Mouse (Mus musculus): ENCODE measurements at regions not wholly inside any gene's neighbourhood (a gene's known extent, or its start where the extent isn't known, plus 50 kb on each side); places are given as distances from the start of the nearest gene placed in this dataset.

GRCm38 (mm10) chr19:54971440-54972211 lies 155.4 kb downstream of the Gpam start:
- Histone ChIP-seq H3K4me1 (ENCODE audit: control insufficient read depth in 2 of 2, insufficient read depth in 2 of 2, low read length in 2 of 2, poor library complexity in 1 of 2) (no peaks in the 10 kb centered on the region), H3K36me3 (ENCODE audit: control insufficient read depth, insufficient read depth, low read length, poor library complexity, severe bottlenecking) (no peaks in the 10 kb centered on the region), H3K27ac (ENCODE audit: insufficient read depth, low read depth, low read length, poor library complexity, severe bottlenecking) (no peak overlapping the region), H3K9ac (ENCODE audit: insufficient read depth, low read depth, low read length, poor library complexity, severe bottlenecking) (no peak overlapping the region), H3K4me3 (ENCODE audit: insufficient read depth in 1 of 2, low read depth in 1 of 2, low read length in 2 of 2, poor library complexity in 1 of 2, severe bottlenecking in 1 of 2) (no peak overlapping the region), H3K9me3 (ENCODE audit: control insufficient read depth, insufficient read depth, low read depth, low read length) (no peaks in the 10 kb centered on the region)
- in situ Hi-C loops (cut with MboI; ENCODE audit: low sequenced_read_pairs in 2 of 2, unreplicated experiment in 2 of 2) = no loop called here
- DNase-seq (ENCODE audit: low read depth, low spot score) = no peak
- TF ChIP-seq ZC3H11A (IDR thresholded peaks at IDR 0.05; ENCODE audit: borderline replicate concordance, low read depth, low read length) (no peak), ZNF384 (IDR thresholded peaks at IDR 0.05; ENCODE audit: low read depth, low read length) (no peak), HCFC1 (IDR thresholded peaks at IDR 0.05; ENCODE audit: borderline replicate concordance, insufficient read depth, low read length) (no peak), MAFK (IDR thresholded peaks at IDR 0.05; ENCODE audit: insufficient read depth, low read depth, low read length) (no peak), CHD2 (IDR thresholded peaks at IDR 0.05; ENCODE audit: low read depth, low read length) (no peak)

GRCm38 (mm10) chr19:54958328-54958727 lies 168.7 kb downstream of the Gpam start:
- H3K9me3 ChIP-seq (ENCODE audit: control insufficient read depth, insufficient read depth, low read depth, low read length) = no peaks in the 10 kb centered on the region
- in situ Hi-C loops (cut with MboI; ENCODE audit: low sequenced_read_pairs in 2 of 2, unreplicated experiment in 2 of 2) = no loop called here
- no peaks in the 10 kb centered on the region for H3K36me3 ChIP-seq (ENCODE audit: control insufficient read depth, insufficient read depth, low read length, poor library complexity, severe bottlenecking)
- no peak overlapping the region for H3K9ac ChIP-seq (ENCODE audit: insufficient read depth, low read depth, low read length, poor library complexity, severe bottlenecking)
- no peak overlapping the region for H3K27ac ChIP-seq (ENCODE audit: insufficient read depth, low read depth, low read length, poor library complexity, severe bottlenecking)
- H3K4me1 ChIP-seq (ENCODE audit: control insufficient read depth in 2 of 2, insufficient read depth in 2 of 2, low read length in 2 of 2, poor library complexity in 1 of 2) = no peaks in the 10 kb centered on the region
- no peak for DNase-seq (ENCODE audit: low read depth, low spot score)
- no peak for TF ChIP-seq ZC3H11A (IDR thresholded peaks at IDR 0.05; ENCODE audit: borderline replicate concordance, low read depth, low read length)
- TF ChIP-seq CHD2 (IDR thresholded peaks at IDR 0.05; ENCODE audit: low read depth, low read length) = no peak
- TF ChIP-seq ZNF384 (IDR thresholded peaks at IDR 0.05; ENCODE audit: low read depth, low read length) = no peak
- TF ChIP-seq MAFK (IDR thresholded peaks at IDR 0.05; ENCODE audit: insufficient read depth, low read depth, low read length) = no peak
- TF ChIP-seq HCFC1 (IDR thresholded peaks at IDR 0.05; ENCODE audit: borderline replicate concordance, insufficient read depth, low read length) = no peak
- H3K4me3 ChIP-seq (ENCODE audit: insufficient read depth in 1 of 2, low read depth in 1 of 2, low read length in 2 of 2, poor library complexity in 1 of 2, severe bottlenecking in 1 of 2) = no peak overlapping the region

- H3K9ac ChIP-seq (ENCODE audit: insufficient read depth, low read depth, low read length, poor library complexity, severe bottlenecking) = no peak overlapping the region
- H3K9me3 ChIP-seq (ENCODE audit: control insufficient read depth, insufficient read depth, low read depth, low read length) = no peaks in the 10 kb centered on the region
- no peak for TF ChIP-seq ZC3H11A (IDR thresholded peaks at IDR 0.05; ENCODE audit: borderline replicate concordance, low read depth, low read length)
- no peak for TF ChIP-seq CHD2 (IDR thresholded peaks at IDR 0.05; ENCODE audit: low read depth, low read length)
- TF ChIP-seq ZNF384 (IDR thresholded peaks at IDR 0.05; ENCODE audit: low read depth, low read length) = no peak
- no peak for TF ChIP-seq MAFK (IDR thresholded peaks at IDR 0.05; ENCODE audit: insufficient read depth, low read depth, low read length)
- no peak for TF ChIP-seq HCFC1 (IDR thresholded peaks at IDR 0.05; ENCODE audit: borderline replicate concordance, insufficient read depth, low read length)
- no peaks in the 10 kb centered on the region for H3K36me3 ChIP-seq (ENCODE audit: control insufficient read depth, insufficient read depth, low read length, poor library complexity, severe bottlenecking)
- H3K4me3 ChIP-seq (ENCODE audit: insufficient read depth in 1 of 2, low read depth in 1 of 2, low read length in 2 of 2, poor library complexity in 1 of 2, severe bottlenecking in 1 of 2) = no peak overlapping the region
- in situ Hi-C loops (cut with MboI; ENCODE audit: low sequenced_read_pairs in 2 of 2, unreplicated experiment in 2 of 2) = no loop called here
- no peaks in the 10 kb centered on the region for H3K4me1 ChIP-seq (ENCODE audit: control insufficient read depth in 2 of 2, insufficient read depth in 2 of 2, low read length in 2 of 2, poor library complexity in 1 of 2)
- no peak for DNase-seq (ENCODE audit: low read depth, low spot score)
- no peak overlapping the region for H3K27ac ChIP-seq (ENCODE audit: insufficient read depth, low read depth, low read length, poor library complexity, severe bottlenecking)
Measured at GRCm38 (mm10) chr19:54955096-54955495, 171.9 kb downstream of the Gpam start.

- H3K4me3 ChIP-seq (ENCODE audit: insufficient read depth in 1 of 2, low read depth in 1 of 2, low read length in 2 of 2, poor library complexity in 1 of 2, severe bottlenecking in 1 of 2) = no peak overlapping the region
- in situ Hi-C loops (cut with MboI; ENCODE audit: low sequenced_read_pairs in 2 of 2, unreplicated experiment in 2 of 2) = no loop called here
Measured at GRCm38 (mm10) chr19:54952546-54952945, 174.5 kb downstream of the Gpam start.

More at GRCm38 (mm10) chr19:54952546-54952945, 174.5 kb downstream of the Gpam start:
- no peaks in the 10 kb centered on the region for H3K9me3 ChIP-seq (ENCODE audit: control insufficient read depth, insufficient read depth, low read depth, low read length)
- H3K27ac ChIP-seq (ENCODE audit: insufficient read depth, low read depth, low read length, poor library complexity, severe bottlenecking) = no peak overlapping the region
- H3K36me3 ChIP-seq (ENCODE audit: control insufficient read depth, insufficient read depth, low read length, poor library complexity, severe bottlenecking) = no peaks in the 10 kb centered on the region
- no peak for DNase-seq (ENCODE audit: low read depth, low spot score)
- H3K9ac ChIP-seq (ENCODE audit: insufficient read depth, low read depth, low read length, poor library complexity, severe bottlenecking) = no peak overlapping the region
- TF ChIP-seq ZNF384 (IDR thresholded peaks at IDR 0.05; ENCODE audit: low read depth, low read length) (no peak), HCFC1 (IDR thresholded peaks at IDR 0.05; ENCODE audit: borderline replicate concordance, insufficient read depth, low read length) (no peak), ZC3H11A (IDR thresholded peaks at IDR 0.05; ENCODE audit: borderline replicate concordance, low read depth, low read length) (no peak), MAFK (IDR thresholded peaks at IDR 0.05; ENCODE audit: insufficient read depth, low read depth, low read length) (no peak), CHD2 (IDR thresholded peaks at IDR 0.05; ENCODE audit: low read depth, low read length) (no peak)
- no peaks in the 10 kb centered on the region for H3K4me1 ChIP-seq (ENCODE audit: control insufficient read depth in 2 of 2, insufficient read depth in 2 of 2, low read length in 2 of 2, poor library complexity in 1 of 2)
